In genomic region chr9:66266237-66267170, GRCm38 (mm10) we compare ENCODE assay signal across 16 mouse cellular contexts.
A peak's percentile ranks its signal among the peaks of the same experiment; 100 is the strongest.
DNase-seq lines count a peak whose midpoint lies in the region; ATAC-seq and TF ChIP-seq lines count a peak whose summit lies in the region.
"Had no signal": no experiment of that assay in that cellular context is flagged by ENCODE, and none has a peak within 500 bp of the region (broad histone marks: within the 10 kb centered on the region; RNA-seq: fewer than 3 reads in every experiment).

No protein-coding gene starts in this region.

- DNase-seq in cerebellum, postnatal 14 days = peak; percentile 55 to 66
- DNase-seq in left cerebral cortex, adult 2 months (ENCODE audit: extremely low spot score in 1 of 2, low spot score in 2 of 2) = no peak
- no peak for DNase-seq in left cerebral cortex, postnatal 36 days (ENCODE audit: low spot score in 2 of 2)
- no peak for DNase-seq in spleen, adult 18-20 months
- DNase-seq: gastrocnemius, postnatal 10 days; kidney, adult 9 months; liver, embryonic 13.5 days; midbrain, embryonic 14.5 days had no signal

- intact Hi-C loops in left cerebral cortex, adult 2 months (cut with DNase I) = loop anchor here (10.0 kb wide), 1 partner anchor 328 kb away; the partner anchor contains the start of gene Usp3
- intact Hi-C loops in left cerebral cortex, postnatal 36 days (cut with DNase I) = no loop called here

- H3K36me3 ChIP-seq in hindbrain, embryonic 13.5 days = no peaks in the 10 kb centered on the region
- H3K36me3 ChIP-seq: heart, embryonic 13.5 days; hindbrain, embryonic 12.5 days; liver, embryonic 13.5 days; neural tube, embryonic 13.5 days had no signal

- 50% methylated on average over 5 of the region's 5 CpGs for WGBS in olfactory bulb, adult 2 months
- WGBS in hindbrain, embryonic 13.5 days = 79% methylated on average over 5 of the region's 5 CpGs

- no peak overlapping the region for H3K9ac ChIP-seq in hindbrain, embryonic 13.5 days
- H3K9ac ChIP-seq: heart, embryonic 13.5 days; hindbrain, embryonic 12.5 days; liver, embryonic 13.5 days; neural tube, embryonic 13.5 days had no signal

- no peak for TF ChIP-seq POLR2A in olfactory bulb, adult 2 months (IDR thresholded peaks at IDR 0.05; ENCODE audit: insufficient read depth, low read depth, low read length)

- no peak overlapping the region for H3K4me2 ChIP-seq in hindbrain, embryonic 13.5 days
- H3K4me2 ChIP-seq: heart, embryonic 13.5 days; hindbrain, embryonic 12.5 days; liver, embryonic 13.5 days; neural tube, embryonic 13.5 days had no signal

- H3K9me3 ChIP-seq in hindbrain, embryonic 13.5 days = no peaks in the 10 kb centered on the region
- H3K9me3 ChIP-seq: heart, embryonic 13.5 days; hindbrain, embryonic 12.5 days; liver, embryonic 13.5 days; neural tube, embryonic 13.5 days had no signal

- H3K27me3 ChIP-seq in hindbrain, embryonic 13.5 days = peaks cover 6% of the 10 kb centered on the region; the same call in 1 of the 2 replicates
- H3K27me3 ChIP-seq: heart, embryonic 13.5 days; hindbrain, embryonic 12.5 days; neural tube, embryonic 13.5 days; Patski had no signal

- no peak for ATAC-seq in cerebellum, adult (ENCODE audit: insufficient number of reproducible peaks, low FRiP score, low TSS enrichment)
- ATAC-seq in hindbrain, embryonic 13.5 days (ENCODE audit: low FRiP score) = no peak
- ATAC-seq: Patski had no signal

- no peak for TF ChIP-seq CTCF in left cerebral cortex, adult 2 months (IDR thresholded peaks at IDR 0.05)
- no peak for TF ChIP-seq CTCF in olfactory bulb, adult 2 months (IDR thresholded peaks at IDR 0.05; ENCODE audit: insufficient read depth, low read depth, low read length)

- no peak overlapping the region for H3K4me3 ChIP-seq in left cerebral cortex, adult 2 months
- no peak overlapping the region for H3K4me3 ChIP-seq in brown adipose tissue, adult 24 weeks (ENCODE audit: insufficient read depth, low read depth, low read length)
- H3K4me3 ChIP-seq in olfactory bulb, adult 2 months (ENCODE audit: insufficient read depth, low read depth, low read length) = no peak overlapping the region
- no peak overlapping the region for H3K4me3 ChIP-seq in hindbrain, embryonic 13.5 days
- H3K4me3 ChIP-seq: heart, embryonic 13.5 days; hindbrain, embryonic 12.5 days; liver, embryonic 13.5 days; neural tube, embryonic 13.5 days had no signal

- peak overlapping the region; percentile 72 for H3K27ac ChIP-seq in left cerebral cortex, adult 2 months
- H3K27ac ChIP-seq in brown adipose tissue, adult 24 weeks (replicated peaks; ENCODE audit: low read depth, low read length) = 0 out of 2 replicates have a peak overlapping the region, but pooled peaks have one; percentile 11
- peak overlapping the region; percentile 77 for H3K27ac ChIP-seq in olfactory bulb, adult 2 months (ENCODE audit: insufficient read depth, low read depth, low read length)
- no peak overlapping the region for H3K27ac ChIP-seq in hindbrain, embryonic 13.5 days
- H3K27ac ChIP-seq: heart, embryonic 13.5 days; hindbrain, embryonic 12.5 days; liver, embryonic 13.5 days; neural tube, embryonic 13.5 days had no signal

- H3K4me1 ChIP-seq in brown adipose tissue, adult 24 weeks (ENCODE audit: control insufficient read depth, insufficient read depth, insufficient read length, low read length) = peaks cover 6% of the 10 kb centered on the region
- peaks cover 27% of the 10 kb centered on the region for H3K4me1 ChIP-seq in olfactory bulb, adult 2 months (ENCODE audit: control insufficient read depth, insufficient read depth, low read length)
- no peaks in the 10 kb centered on the region for H3K4me1 ChIP-seq in hindbrain, embryonic 13.5 days (replicated peaks)
- H3K4me1 ChIP-seq: liver, embryonic 13.5 days; neural tube, embryonic 13.5 days had no signal

Comparison
In these comparisons a context has a peak if more than half of its experiments do, and no peak if none do; other contexts are left out.
1. DNase-seq: peak in cerebellum, postnatal 14 days (2 of 2); none in left cerebral cortex, adult 2 months (0 of 2), left cerebral cortex, postnatal 36 days (0 of 2) and spleen, adult 18-20 months (0 of 2).